Mouse (Mus musculus) inflammation-experienced regulatory T-cells, adult 16 weeks (primary cell): ENCODE results near the gene Ncbp1. TPM values are rescaled to one million over a fixed set of nuclear protein-coding genes. Genes with fewer than 3 reads are reported as not detected.

Experiments
- polyA plus RNA-seq: library from polyadenylated mRNA; unstranded; fragments of 100-300 nt; shearing (Covaris generic); gene quantifications from one replicate; pipeline ENCODE4 v1.2.1, GENCODE M21; 2017

Gene Ncbp1
- 67.9 TPM for polyA plus RNA-seq

DNA sequence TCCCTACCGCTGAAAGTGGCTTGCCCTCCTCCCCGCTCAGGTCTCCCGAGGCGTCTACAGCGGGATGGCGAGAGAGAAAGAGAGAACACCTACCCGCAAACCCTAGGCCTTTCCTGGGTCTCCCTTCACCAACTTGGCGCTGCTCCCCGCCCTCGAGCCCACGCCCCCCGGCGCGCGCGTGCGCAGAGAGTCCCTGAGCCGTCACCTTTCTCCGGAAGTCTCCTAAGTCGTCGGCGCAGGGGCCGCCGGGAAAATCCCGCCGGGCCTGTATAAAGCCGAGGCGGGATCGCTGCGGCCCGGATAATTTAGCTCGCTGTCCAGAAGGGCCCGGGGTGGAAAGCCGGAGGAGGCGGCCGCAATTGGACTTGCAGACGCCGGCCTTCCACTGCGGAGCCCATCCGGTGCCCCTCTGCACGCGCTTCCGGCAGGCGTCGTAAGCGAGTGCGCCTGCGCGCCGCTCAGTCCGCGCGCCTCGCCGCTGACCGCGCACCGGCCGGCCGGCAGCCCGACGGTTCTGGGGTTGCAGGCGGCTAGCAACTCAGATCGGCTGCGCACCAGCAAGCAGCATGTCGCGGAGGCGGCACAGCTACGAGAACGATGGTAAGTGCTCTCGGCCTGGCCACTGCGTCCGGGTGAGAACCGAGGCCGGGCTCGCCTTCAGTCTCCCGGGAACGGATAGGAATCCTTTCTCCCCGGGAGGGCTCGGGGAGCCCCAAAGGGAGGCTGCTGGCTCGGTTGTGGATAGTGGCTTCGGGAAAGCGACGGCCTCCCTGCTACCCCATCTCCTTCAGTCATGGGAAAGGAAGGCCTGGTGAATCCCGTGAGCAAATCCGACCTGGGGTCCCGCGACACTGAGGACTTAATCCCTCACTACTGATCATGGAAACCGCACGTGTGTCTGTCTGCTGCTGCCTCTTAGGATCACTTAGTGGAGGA, at the start of gene Ncbp1, which contains the start of gene Tstd2:
Ncbp1 (plus strand) TSS at position 327 of the 936 bp plus-strand sequence.
Tstd2 (minus strand) TSS at position 408 of the 936 bp plus-strand sequence.

DNA sequence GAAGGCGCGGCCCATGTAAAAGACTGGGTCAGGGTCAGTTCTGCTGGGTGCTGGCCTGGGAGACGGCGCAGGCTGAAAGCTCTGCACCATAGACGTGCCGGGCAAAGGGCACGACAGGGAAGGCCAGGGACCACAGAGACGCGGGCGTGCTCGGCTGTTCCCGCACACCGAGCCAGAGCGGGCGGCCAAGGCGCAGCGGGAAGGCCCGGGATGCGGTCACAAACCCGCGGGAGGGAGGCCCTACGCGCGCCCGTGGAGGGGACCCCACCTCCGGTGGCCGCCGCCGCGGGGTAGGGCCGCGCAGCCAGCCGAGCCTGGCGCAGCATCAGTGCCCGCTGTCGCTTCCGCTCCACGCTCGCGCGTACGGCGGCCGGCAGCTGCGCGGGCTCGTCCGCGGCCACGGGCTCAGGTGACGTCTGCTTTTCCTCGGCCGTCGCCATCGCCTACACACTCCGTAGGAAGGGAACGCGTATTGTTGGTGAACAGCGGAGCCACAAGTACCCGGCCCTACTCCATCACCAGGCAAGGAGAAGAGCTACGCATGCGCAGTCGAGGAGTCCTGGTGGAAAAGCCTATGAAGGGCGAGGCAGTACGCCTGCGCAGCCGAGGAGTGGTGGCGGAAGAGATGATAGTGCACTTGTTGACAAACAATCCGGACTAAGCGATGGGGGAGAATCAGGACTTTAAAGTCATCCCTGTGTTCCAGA, 57.5 kb downstream of the Ncbp1 start, which contains the start of gene Xpa:
Xpa (minus strand) TSS at position 531 of the 707 bp plus-strand sequence.

Other genes with a start within 250 kb of the Ncbp1 start
- gene Ccdc180, start 248.3 kb upstream of the Ncbp1 start, polyA plus RNA-seq = 0.16 TPM
- gene Tdrd7, start 173.3 kb upstream of the Ncbp1 start, polyA plus RNA-seq = 14.8 TPM
- 2.2 TPM for gene Tmod1, start 99.7 kb upstream of the Ncbp1 start, polyA plus RNA-seq
- gene Tstd2, start 81 bp downstream of the Ncbp1 start, polyA plus RNA-seq = 51.7 TPM
- gene Xpa, start 57.7 kb downstream of the Ncbp1 start, polyA plus RNA-seq = 10.9 TPM
- gene Foxe1, start 205.0 kb downstream of the Ncbp1 start, polyA plus RNA-seq = not detected